Mouse (Mus musculus): ENCODE measurements around the gene Olfr654. TPM values are rescaled to one million over a fixed set of nuclear protein-coding genes. Genes with fewer than 3 reads are reported as not detected.

The Olfr654 gene
- polyA plus RNA-seq, 1 experiment from 2014 or later, result not detected

Other genes with a start within 250 kb of the Olfr654 start
- gene Trim12c, start 233.7 kb upstream of the Olfr654 start, polyA plus RNA-seq (2015; fragmentation: Nextera tagmentation; extraction: Ambion mirVana), result 1.2 and 1.4 TPM in 2 replicates
- not detected in 2 replicates for gene Trim30b, start 217.1 kb upstream of the Olfr654 start, polyA plus RNA-seq (2015; fragmentation: Nextera tagmentation; extraction: Ambion mirVana)
- 0.25 TPM in 1 of 2 replicates, not detected in the other for gene Trim30c, start 186.2 kb upstream of the Olfr654 start, polyA plus RNA-seq (2015; fragmentation: Nextera tagmentation; extraction: Ambion mirVana)
- gene Trim30a, start 121.8 kb upstream of the Olfr654 start, polyA plus RNA-seq (2015; fragmentation: Nextera tagmentation; extraction: Ambion mirVana), result 0.92 and 0.93 TPM in 2 replicates
- 0.08 and 0.28 TPM in 2 replicates for gene Trim30d, start 79.2 kb upstream of the Olfr654 start, polyA plus RNA-seq (2015; fragmentation: Nextera tagmentation; extraction: Ambion mirVana)
- not detected in 2 replicates for gene Olfr651, start 36.9 kb upstream of the Olfr654 start, polyA plus RNA-seq (2015; fragmentation: Nextera tagmentation; extraction: Ambion mirVana)
- not detected in 2 replicates for gene Olfr652, start 26.1 kb upstream of the Olfr654 start, polyA plus RNA-seq (2015; fragmentation: Nextera tagmentation; extraction: Ambion mirVana)
- gene Olfr653, start 9.7 kb upstream of the Olfr654 start, polyA plus RNA-seq (2015; fragmentation: Nextera tagmentation; extraction: Ambion mirVana), result not detected in 2 replicates
- gene Olfr655, start 14.8 kb downstream of the Olfr654 start, polyA plus RNA-seq (2015; fragmentation: Nextera tagmentation; extraction: Ambion mirVana), result not detected in 2 replicates
- not detected in 2 replicates for gene Olfr656, start 26.9 kb downstream of the Olfr654 start, polyA plus RNA-seq (2015; fragmentation: Nextera tagmentation; extraction: Ambion mirVana)
- not detected in 2 replicates for gene Olfr657, start 37.8 kb downstream of the Olfr654 start, polyA plus RNA-seq (2015; fragmentation: Nextera tagmentation; extraction: Ambion mirVana)
- gene Olfr658, start 60.3 kb downstream of the Olfr654 start, polyA plus RNA-seq (2015; fragmentation: Nextera tagmentation; extraction: Ambion mirVana), result 0.12 TPM in 1 of 2 replicates, not detected in the other
- not detected in 2 replicates for gene Olfr659, start 79.7 kb downstream of the Olfr654 start, polyA plus RNA-seq (2015; fragmentation: Nextera tagmentation; extraction: Ambion mirVana)
- gene Olfr661, start 99.5 kb downstream of the Olfr654 start, polyA plus RNA-seq (2015; fragmentation: Nextera tagmentation; extraction: Ambion mirVana), result not detected in 2 replicates
- not detected in 2 replicates for gene Usp17le, start 190.4 kb downstream of the Olfr654 start, polyA plus RNA-seq (2015; fragmentation: Nextera tagmentation; extraction: Ambion mirVana)